Mouse (Mus musculus) hindbrain, embryonic 13.5 days (tissue): Measurements from ENCODE around the gene Smad6. TPM values are rescaled to one million over a fixed set of nuclear protein-coding genes. Genes with fewer than 3 reads are reported as not detected.
A peak's percentile ranks its signal among the peaks of the same experiment; 100 is the strongest.

ENCODE experiments used
- ATAC-seq: fragments of 200-750 bp; cut with Nextera tagmentation; 2 replicates; pipeline ENCODE4 v1.8.0; 2017; ENCODE audit warnings: moderate TSS enrichment; ENCODE audit not compliant: low FRiP score
- H3K27ac ChIP-seq: fragments of 300-500 bp; sonication (generic); 2 replicates; pipeline ENCODE4 v1.5.1; 2015; ENCODE audit warnings: inconsistent platforms, mild to moderate bottlenecking, moderate library complexity
- H3K27me3 ChIP-seq: fragments of 300-500 bp; sonication (generic); 2 replicates; pipeline ENCODE4 v1.6.1; 2015; ENCODE audit warnings: mild to moderate bottlenecking, inconsistent platforms
- H3K36me3 ChIP-seq: fragments of 300-500 bp; sonication (generic); 2 replicates; pipeline ENCODE4 v1.6.1; 2015; ENCODE audit warnings: mild to moderate bottlenecking, inconsistent platforms
- H3K4me1 ChIP-seq: fragments of 300-500 bp; sonication (generic); replicated peaks from 2 replicates; pipeline ENCODE4 v1.6.1; 2015; ENCODE audit warnings: inconsistent platforms
- H3K4me2 ChIP-seq: fragments of 300-500 bp; sonication (generic); 2 replicates; pipeline ENCODE4 v1.6.1; 2015; ENCODE audit warnings: inconsistent platforms, mild to moderate bottlenecking, moderate library complexity
- H3K4me3 ChIP-seq: fragments of 300-500 bp; sonication (generic); 2 replicates; pipeline ENCODE4 v1.5.1; 2015; ENCODE audit warnings: mild to moderate bottlenecking, inconsistent platforms
- H3K9ac ChIP-seq: fragments of 300-500 bp; sonication (generic); 2 replicates; pipeline ENCODE4 v1.6.1; 2015; ENCODE audit warnings: mild to moderate bottlenecking, inconsistent platforms
- H3K9me3 ChIP-seq: fragments of 300-500 bp; sonication (generic); 2 replicates; pipeline ENCODE4 v1.6.1; 2016; ENCODE audit warnings: inconsistent platforms
- WGBS: fragments of 180-500 bp; shearing (Covaris S2); methylation state at CpG from one replicate; pipeline ENCODE4 v1.1.7; 2015; 5-methylcytosine and 5-hydroxymethylcytosine counted together
- polyA plus RNA-seq: library from polyadenylated mRNA; unstranded; fragments of >200 nt; fragmentation: Nextera tagmentation; extraction: Ambion mirVana; gene quantifications from 2 replicates; pipeline ENCODE4 v1.2.1, GENCODE M21; 2015

The Smad6 gene
- polyA plus RNA-seq, 1 experiment from 2014 or later: 2.8 TPM

DNA sequence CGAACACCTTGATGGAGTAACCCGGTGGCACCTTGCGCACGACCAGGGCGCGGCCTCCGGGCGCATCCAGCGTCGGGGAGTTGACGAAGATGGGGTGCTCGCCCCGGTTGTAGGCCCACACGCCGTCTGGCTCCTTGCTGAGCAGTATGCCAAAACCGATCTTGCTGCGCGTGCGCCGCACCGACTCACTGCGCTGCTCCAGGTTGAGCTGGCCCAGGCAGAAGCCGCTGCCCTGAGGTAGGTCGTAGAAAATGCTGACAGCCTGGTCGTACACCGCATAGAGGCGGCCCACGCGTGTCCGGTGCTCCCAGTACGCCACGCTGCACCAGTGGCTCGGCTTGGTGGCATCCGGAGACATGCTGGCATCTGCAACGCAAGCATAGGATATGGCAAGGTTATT is 68.2 kb downstream of the Smad6 start:
- Histone ChIP-seq H3K27ac (no peak overlapping the region), H3K27me3 (0 out of 2 replicates have a peak, but pooled peaks cover 3% of the 10 kb centered on the region), H3K4me1 (peaks cover 18% of the 10 kb centered on the region), H3K9ac (peak overlapping the region; percentile 58; the same call in 1 of the 2 replicates), H3K9me3 (no peaks in the 10 kb centered on the region), H3K4me2 (peak overlapping the region; percentile 40), H3K4me3 (peak overlapping the region; percentile 25), H3K36me3 (no peaks in the 10 kb centered on the region; the same call in 1 of the 2 replicates)
- 46% methylated on average over 35 of the region's 35 CpGs for WGBS
- no peak for ATAC-seq

DNA sequence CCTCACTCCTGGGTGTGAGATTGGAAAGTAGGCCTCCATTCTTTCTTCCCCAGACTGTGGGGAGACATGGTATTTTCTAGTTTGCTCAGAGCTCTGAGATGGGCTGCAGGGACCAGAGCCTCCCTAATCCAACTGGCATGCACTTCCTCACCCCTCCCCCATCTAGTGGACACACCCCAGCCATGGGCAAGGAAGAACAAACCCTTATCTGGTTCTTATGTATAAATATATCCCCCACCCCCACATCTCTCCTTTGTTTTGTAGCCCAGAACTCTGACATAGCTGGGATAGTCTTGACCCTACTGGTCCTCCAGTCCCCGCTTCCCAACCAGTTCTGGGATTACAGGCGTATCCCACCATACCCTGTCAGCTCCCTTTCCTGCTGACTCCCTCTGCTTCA is 69.3 kb downstream of the Smad6 start:
- 97% methylated on average over 2 of the region's 2 CpGs for WGBS
- Histone ChIP-seq H3K4me3 (no peak overlapping the region), H3K9ac (no peak overlapping the region), H3K4me1 (peaks cover 7% of the 10 kb centered on the region), H3K36me3 (no peaks in the 10 kb centered on the region; the same call in 1 of the 2 replicates), H3K27me3 (no peaks in the 10 kb centered on the region), H3K4me2 (no peak overlapping the region), H3K27ac (no peak overlapping the region), H3K9me3 (no peaks in the 10 kb centered on the region)
- no peak for ATAC-seq

DNA sequence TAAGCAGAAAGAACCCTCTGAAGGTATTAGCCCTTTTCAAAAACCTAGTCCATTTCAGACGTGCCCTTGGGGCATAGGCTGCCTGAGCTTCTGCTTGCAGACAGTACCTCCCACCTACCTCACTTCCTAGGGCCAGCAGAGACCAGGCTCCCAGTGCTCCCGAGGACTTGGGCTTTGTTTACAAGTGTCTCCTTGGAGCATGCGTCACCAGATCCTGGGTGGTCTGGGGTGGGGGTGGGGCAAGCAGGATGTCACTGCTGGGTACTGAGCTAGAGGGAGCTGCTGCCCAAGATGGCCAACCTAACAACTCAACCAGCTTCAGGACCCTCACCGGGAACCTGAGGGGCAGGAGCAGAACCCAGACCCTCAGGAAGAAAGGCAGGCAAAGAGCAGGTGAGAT is 71.5 kb downstream of the Smad6 start:
- no peak for ATAC-seq
- Histone ChIP-seq H3K36me3 (no peaks in the 10 kb centered on the region; the same call in 1 of the 2 replicates), H3K4me1 (peaks cover 3% of the 10 kb centered on the region; the same call in 1 of the 2 replicates), H3K27me3 (no peaks in the 10 kb centered on the region), H3K27ac (no peak overlapping the region), H3K9ac (no peak overlapping the region), H3K9me3 (no peaks in the 10 kb centered on the region), H3K4me3 (no peak overlapping the region), H3K4me2 (no peak overlapping the region)
- 27% methylated on average over 4 of the region's 4 CpGs for WGBS

DNA sequence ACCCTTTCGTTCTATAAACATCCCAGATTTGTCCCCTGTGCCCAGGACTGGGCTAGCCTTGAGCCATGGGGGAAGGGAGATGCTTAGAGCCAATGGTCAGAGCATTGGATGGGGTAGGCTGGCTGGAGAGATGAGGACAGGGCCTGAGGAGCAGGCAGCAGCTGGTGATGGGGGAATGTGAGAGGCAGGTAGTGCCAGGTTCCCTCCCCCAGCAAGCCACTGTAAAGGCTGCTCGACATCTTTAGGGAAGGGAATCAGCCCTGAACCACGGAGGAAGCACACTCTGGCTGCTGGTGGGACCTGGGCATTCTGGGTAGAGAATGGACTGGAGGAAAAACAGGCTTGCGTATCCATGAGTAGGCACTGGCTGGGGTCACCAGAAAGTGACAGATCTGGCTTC is 72.5 kb downstream of the Smad6 start:
- ATAC-seq: no peak
- Histone ChIP-seq H3K27ac (no peak overlapping the region), H3K9me3 (no peaks in the 10 kb centered on the region), H3K27me3 (no peaks in the 10 kb centered on the region), H3K4me3 (no peak overlapping the region), H3K9ac (no peak overlapping the region), H3K4me1 (peaks cover 3% of the 10 kb centered on the region; the same call in 1 of the 2 replicates), H3K36me3 (no peaks in the 10 kb centered on the region; the same call in 1 of the 2 replicates), H3K4me2 (no peak overlapping the region)
- 73% methylated on average over 4 of the region's 4 CpGs for WGBS

DNA sequence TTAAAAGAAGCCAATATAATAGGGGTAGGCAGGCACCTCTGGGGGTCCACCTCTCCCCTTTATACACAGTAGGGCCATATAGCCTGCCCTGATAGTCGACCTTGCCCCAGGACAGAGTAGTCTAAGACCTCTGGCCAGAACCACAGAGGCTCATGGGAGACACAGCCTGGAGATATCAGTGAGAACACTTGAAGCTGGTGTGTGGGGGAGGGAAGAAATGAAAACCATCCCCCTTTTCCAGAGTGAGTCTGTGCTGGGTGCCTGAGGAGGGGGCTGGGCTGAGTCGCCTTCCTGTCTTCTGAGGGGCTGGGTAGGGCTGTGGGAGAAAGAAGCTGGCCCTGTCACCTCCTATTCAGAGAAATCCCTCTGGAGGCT is 79.3 kb downstream of the Smad6 start:
- no peaks in the 10 kb centered on the region for H3K36me3 ChIP-seq
- peak overlapping the region; percentile 87 for H3K27ac ChIP-seq
- 0 out of 2 replicates have a peak overlapping the region, but pooled peaks have one; percentile 9 for H3K9ac ChIP-seq
- H3K4me3 ChIP-seq: no peak overlapping the region
- 67% methylated on average over 2 of the region's 2 CpGs for WGBS
- no peaks in the 10 kb centered on the region for H3K27me3 ChIP-seq
- H3K9me3 ChIP-seq: no peaks in the 10 kb centered on the region
- peaks cover 18% of the 10 kb centered on the region for H3K4me1 ChIP-seq
- ATAC-seq: no peak
- H3K4me2 ChIP-seq: no peak overlapping the region

DNA sequence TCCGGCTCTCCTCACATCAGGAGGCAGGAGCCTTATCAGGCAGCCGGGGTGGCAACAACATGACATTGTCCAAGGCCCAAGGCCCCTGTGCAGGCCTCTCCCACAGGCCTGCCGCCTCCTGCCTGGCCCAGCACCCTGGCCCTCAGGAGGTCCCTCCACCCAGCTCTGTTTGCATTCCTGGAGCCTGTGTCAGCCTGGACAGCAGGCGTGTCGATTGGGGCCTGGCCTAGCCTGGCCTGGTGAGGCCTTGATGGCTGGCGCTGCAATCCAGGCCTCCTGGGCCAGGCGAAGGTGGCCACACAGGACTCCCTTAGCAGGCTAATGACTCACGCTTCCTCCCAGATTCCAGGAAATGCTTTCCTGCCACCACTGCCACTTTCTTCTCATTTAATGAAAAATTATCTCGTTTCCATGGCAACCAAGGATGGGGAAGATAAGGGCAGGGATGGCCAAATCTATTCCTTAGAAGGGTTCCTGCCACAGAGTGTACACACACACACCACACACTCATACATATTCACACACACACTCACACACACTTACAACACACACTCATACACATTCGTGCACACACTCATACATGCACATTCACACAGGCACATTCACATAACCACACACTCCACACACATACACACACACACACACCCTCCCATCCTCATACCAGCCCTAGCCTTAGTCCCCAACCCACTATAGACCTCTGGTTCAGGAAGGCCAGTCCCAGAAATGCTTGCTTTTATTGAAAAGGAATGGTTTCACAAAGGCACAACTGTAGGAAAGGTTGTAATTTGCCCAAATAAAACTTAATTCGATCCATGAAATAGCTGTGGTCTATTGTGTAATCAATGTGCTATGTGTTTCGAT is 79.9 kb downstream of the Smad6 start:
- H3K9ac ChIP-seq: peak overlapping the region; percentile 56
- H3K27me3 ChIP-seq: 0 out of 2 replicates have a peak, but pooled peaks cover under 1% of the 10 kb centered on the region
- peak; percentile 63 for ATAC-seq
- H3K4me1 ChIP-seq: peaks cover 18% of the 10 kb centered on the region
- no peak overlapping the region for H3K4me2 ChIP-seq
- H3K27ac ChIP-seq: peak overlapping the region; percentile 87
- 69% methylated on average over 12 of the region's 12 CpGs for WGBS
- no peaks in the 10 kb centered on the region for H3K9me3 ChIP-seq
- H3K36me3 ChIP-seq: no peaks in the 10 kb centered on the region
- no peak overlapping the region for H3K4me3 ChIP-seq

DNA sequence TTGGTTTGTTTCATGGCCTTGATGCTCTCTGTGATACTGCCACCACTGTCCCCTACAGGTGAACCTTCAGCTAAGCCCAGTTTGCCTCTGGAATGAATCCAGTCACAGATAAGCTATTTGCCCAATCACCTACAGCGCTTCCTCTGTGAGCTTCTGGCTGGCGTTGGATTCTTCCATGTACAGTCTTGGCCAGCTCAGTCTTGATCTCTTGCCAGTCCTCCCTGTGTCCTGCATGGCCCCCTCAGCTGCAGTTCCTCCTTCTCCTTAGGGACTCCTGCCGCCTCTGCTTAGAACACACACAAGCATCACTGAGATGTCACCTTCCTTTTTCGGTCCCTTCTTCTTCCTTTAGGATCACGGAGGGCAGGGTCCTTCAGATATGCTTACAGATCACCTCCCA is 85.6 kb downstream of the Smad6 start:
- Histone ChIP-seq H3K4me2 (no peak overlapping the region), H3K4me3 (no peak overlapping the region), H3K9ac (no peak overlapping the region), H3K9me3 (no peaks in the 10 kb centered on the region), H3K4me1 (peaks cover under 1% of the 10 kb centered on the region; the same call in 1 of the 2 replicates), H3K36me3 (no peaks in the 10 kb centered on the region), H3K27me3 (0 out of 2 replicates have a peak, but pooled peaks cover 7% of the 10 kb centered on the region), H3K27ac (no peak overlapping the region)
- no peak for ATAC-seq
- WGBS: 90% methylated on average over 5 of the region's 5 CpGs

DNA sequence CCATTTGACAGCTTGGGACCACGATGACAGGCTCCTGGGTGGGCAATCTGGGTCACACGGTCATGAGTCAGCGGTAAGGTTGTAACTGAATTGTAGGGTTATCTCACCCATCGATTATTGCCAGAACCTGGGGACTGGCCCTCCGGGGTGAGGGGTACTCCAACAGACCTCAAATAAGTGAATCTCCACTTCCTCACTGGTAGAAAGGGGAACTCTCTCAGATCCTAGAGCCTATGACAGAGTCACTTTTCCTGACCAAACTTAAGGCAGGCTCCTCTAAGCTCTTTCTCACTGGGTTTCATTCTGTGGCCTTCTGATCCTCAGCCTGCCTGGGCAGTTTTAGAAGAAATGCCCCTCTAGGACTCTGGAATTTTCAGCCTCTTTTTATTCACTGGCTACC is 88.8 kb downstream of the Smad6 start:
- no peak for ATAC-seq
- no peak overlapping the region for H3K4me2 ChIP-seq
- 76% methylated on average over 5 of the region's 5 CpGs for WGBS
- H3K9ac ChIP-seq: no peak overlapping the region
- peaks cover 23% of the 10 kb centered on the region for H3K27me3 ChIP-seq
- H3K9me3 ChIP-seq: no peaks in the 10 kb centered on the region
- 0 out of 2 replicates have a peak, but pooled peaks cover under 1% of the 10 kb centered on the region for H3K4me1 ChIP-seq
- no peak overlapping the region for H3K27ac ChIP-seq
- H3K36me3 ChIP-seq: no peaks in the 10 kb centered on the region
- H3K4me3 ChIP-seq: no peak overlapping the region

DNA sequence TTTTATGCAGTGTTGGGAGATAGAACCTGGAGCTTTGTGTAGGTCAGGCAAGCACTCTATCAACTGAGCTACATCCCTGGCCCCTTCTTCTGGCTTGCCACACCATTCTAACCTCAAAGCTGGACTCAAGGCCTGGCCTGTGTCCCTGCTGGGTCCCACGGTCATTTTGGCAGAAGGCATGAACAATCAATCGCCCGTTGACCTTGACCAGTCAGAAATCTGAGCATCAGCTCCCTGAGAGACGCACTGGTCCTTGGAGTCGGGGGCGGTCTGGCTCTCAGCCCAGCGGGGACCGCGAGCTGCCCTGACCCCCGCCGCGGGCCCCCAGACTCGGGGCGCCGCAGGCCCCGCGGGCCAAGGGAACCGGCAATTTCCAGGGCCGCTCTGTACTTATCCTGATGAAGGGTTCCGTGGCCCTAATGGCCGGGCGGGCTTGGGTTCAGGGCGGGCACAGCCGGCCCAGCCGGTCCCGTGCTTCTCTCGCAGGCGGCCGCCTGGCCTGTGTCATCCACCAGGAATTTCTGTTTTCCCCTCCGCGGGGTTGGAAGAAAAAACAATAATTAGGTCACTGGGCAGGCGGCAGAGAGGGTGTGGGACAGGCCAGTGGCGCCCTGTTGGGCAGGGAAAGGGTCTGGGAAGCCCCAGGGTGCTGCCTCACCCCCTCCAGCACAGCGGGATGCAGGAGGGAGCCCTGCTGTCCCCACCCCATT is 94.4 kb downstream of the Smad6 start:
- Histone ChIP-seq H3K27me3 (peaks cover 33% of the 10 kb centered on the region), H3K27ac (no peak overlapping the region), H3K4me2 (peak overlapping the region; percentile 52), H3K9ac (peak overlapping the region; percentile 56), H3K4me3 (peak overlapping the region; percentile 26), H3K4me1 (peaks cover 20% of the 10 kb centered on the region), H3K9me3 (no peaks in the 10 kb centered on the region), H3K36me3 (no peaks in the 10 kb centered on the region)
- 5% methylated on average over 34 of the region's 34 CpGs for WGBS
- no peak for ATAC-seq

DNA sequence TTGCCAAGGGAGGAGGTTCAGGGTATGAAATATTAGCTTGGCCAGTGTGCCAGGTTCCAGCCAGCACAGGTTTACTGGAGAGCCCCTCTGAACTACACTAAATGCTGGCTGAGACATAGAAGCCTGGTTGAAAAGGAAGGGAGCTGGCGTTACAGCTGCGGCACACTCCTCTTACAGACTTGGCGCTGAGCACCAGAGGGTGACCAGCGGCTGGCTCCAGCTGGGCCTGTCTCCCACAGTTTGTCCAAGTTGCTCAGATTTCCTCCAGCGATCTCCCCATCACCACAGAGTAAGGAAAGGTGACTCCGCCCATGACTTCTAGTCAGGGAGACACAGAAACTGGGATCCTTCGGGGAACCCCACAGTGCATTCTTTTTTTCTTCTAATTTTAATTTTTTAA is 95.5 kb downstream of the Smad6 start:
- 75% methylated on average over 7 of the region's 7 CpGs for WGBS
- Histone ChIP-seq H3K9me3 (no peaks in the 10 kb centered on the region), H3K4me1 (peaks cover 20% of the 10 kb centered on the region), H3K9ac (no peak overlapping the region), H3K27ac (no peak overlapping the region), H3K4me2 (no peak overlapping the region), H3K27me3 (peaks cover 33% of the 10 kb centered on the region), H3K4me3 (no peak overlapping the region), H3K36me3 (no peaks in the 10 kb centered on the region)
- no peak for ATAC-seq

DNA sequence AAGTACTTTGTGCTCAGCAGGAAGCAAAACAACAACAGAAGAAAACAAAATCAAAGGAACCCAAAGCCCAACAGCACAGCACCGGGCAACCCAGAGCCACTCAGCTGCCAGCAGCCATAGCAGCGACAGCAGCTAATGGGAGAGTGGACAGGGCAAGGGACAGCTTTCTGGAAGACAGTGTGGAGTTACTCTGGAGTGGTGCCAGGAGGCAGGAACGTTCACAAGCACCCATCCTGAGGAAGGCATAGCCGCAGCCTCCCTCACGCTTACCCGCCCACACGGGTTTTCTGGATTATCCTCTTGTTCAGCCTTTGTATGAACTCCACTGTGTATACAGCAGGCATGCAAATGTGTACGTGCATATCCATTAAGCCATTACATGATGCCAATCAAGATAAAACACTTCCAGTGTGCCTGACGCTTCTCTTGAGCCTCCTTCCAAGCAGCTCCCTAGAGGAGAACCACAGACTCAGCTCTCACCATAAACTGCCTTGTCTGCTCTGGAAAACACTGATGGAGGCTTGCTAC is 98.6 kb downstream of the Smad6 start:
- Histone ChIP-seq H3K4me3 (no peak overlapping the region), H3K9me3 (no peaks in the 10 kb centered on the region), H3K27ac (no peak overlapping the region), H3K36me3 (no peaks in the 10 kb centered on the region), H3K4me1 (peaks cover 23% of the 10 kb centered on the region), H3K27me3 (peaks cover 19% of the 10 kb centered on the region), H3K9ac (no peak overlapping the region), H3K4me2 (no peak overlapping the region)
- ATAC-seq: no peak
- WGBS: 64% methylated on average over 9 of the region's 9 CpGs

DNA sequence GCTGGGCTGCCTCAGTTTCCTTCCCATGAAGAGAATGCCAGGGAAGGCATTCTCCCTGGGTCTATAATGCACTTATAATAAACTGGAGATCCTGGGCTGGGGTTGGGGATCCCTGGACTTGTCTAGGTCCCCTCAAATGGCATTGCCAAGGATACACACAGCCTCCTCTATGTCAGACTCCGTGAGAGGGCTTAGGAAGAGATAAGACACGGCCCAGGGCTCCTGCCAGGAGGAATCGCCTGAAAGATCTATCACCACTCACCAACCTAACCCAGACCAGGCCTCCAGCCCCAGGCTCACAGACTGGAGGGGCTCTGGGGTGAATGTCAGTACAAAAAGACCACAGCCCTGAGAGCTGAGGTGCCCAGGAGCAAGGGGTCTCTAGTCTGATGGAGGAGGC is 102.2 kb downstream of the Smad6 start:
- Histone ChIP-seq H3K4me2 (no peak overlapping the region), H3K27me3 (peaks cover 6% of the 10 kb centered on the region; the same call in 1 of the 2 replicates)
- 90% methylated on average over 3 of the region's 3 CpGs for WGBS

More for the DNA sequence above, 102.2 kb downstream of the Smad6 start:
- no peaks in the 10 kb centered on the region for H3K9me3 ChIP-seq
- no peak for ATAC-seq
- no peak overlapping the region for H3K9ac ChIP-seq
- no peaks in the 10 kb centered on the region for H3K36me3 ChIP-seq
- no peak overlapping the region for H3K4me3 ChIP-seq
- no peak overlapping the region for H3K27ac ChIP-seq
- peaks cover 9% of the 10 kb centered on the region for H3K4me1 ChIP-seq
